Mouse (Mus musculus): Measurements from ENCODE around the gene Pard6a. TPM values are rescaled to one million over a fixed set of nuclear protein-coding genes. Genes with fewer than 3 reads are reported as not detected.

Gene Pard6a
- polyA plus RNA-seq, 2 experiments, result 17.9 to 18.4 TPM

- Histone ChIP-seq H3K9me3 (ENCODE audit: control insufficient read depth, low read length) (no peaks in the 10 kb centered on the region), H3K4me3 (replicated peaks; ENCODE audit: low read length) (no peak overlapping the region), H3K4me2 (replicated peaks; ENCODE audit: low read depth, low read length, severe bottlenecking) (no peak overlapping the region), H3K36me3 (ENCODE audit: control insufficient read depth, insufficient read depth, low read length) (no peaks in the 10 kb centered on the region), H3K4me1 (ENCODE audit: control insufficient read depth, insufficient read depth, low read length) (peaks cover 16% of the 10 kb centered on the region), H3K27me3 (ENCODE audit: control insufficient read depth, insufficient read depth, low read length) (no peaks in the 10 kb centered on the region), H3K27ac (replicated peaks; ENCODE audit: low read depth, low read length) (no peak overlapping the region), H3K9ac (ENCODE audit: low read depth, low read length, severe bottlenecking) (no peak overlapping the region)
- WGBS, result 85% methylated on average over 9 of the region's 9 CpGs
- TF ChIP-seq POLR2A (IDR thresholded peaks at IDR 0.05; ENCODE audit: borderline replicate concordance, extremely low read depth, insufficient read depth, insufficient read length), result no peak
- ATAC-seq (ENCODE audit: low FRiP score, low read depth) (no peak), DNase-seq (ENCODE audit: low spot score) (no peak)
These were observed 11.0 kb upstream of the Pard6a start for GRCm38 (mm10) chr8:105689983-105690360.

GRCm38 (mm10) chr8:105690978-105691377 lies 10.0 kb upstream of the Pard6a start:
- no peak for TF ChIP-seq POLR2A (IDR thresholded peaks at IDR 0.05; ENCODE audit: borderline replicate concordance, extremely low read depth, insufficient read depth, insufficient read length)
- Histone ChIP-seq H3K27ac (replicated peaks; ENCODE audit: low read depth, low read length) (no peak overlapping the region), H3K4me3 (replicated peaks; ENCODE audit: low read length) (no peak overlapping the region), H3K9me3 (ENCODE audit: control insufficient read depth, low read length) (no peaks in the 10 kb centered on the region), H3K4me1 (ENCODE audit: control insufficient read depth, insufficient read depth, low read length) (peaks cover 11% of the 10 kb centered on the region), H3K9ac (ENCODE audit: low read depth, low read length, severe bottlenecking) (no peak overlapping the region), H3K36me3 (ENCODE audit: control insufficient read depth, insufficient read depth, low read length) (no peaks in the 10 kb centered on the region), H3K27me3 (ENCODE audit: control insufficient read depth, insufficient read depth, low read length) (no peaks in the 10 kb centered on the region), H3K4me2 (replicated peaks; ENCODE audit: low read depth, low read length, severe bottlenecking) (no peak overlapping the region)
- ATAC-seq (ENCODE audit: low FRiP score, low read depth) (no peak), DNase-seq (ENCODE audit: low spot score) (no peak)
- 71% methylated on average over 14 of the region's 14 CpGs for WGBS

- no peak for DNase-seq (ENCODE audit: low spot score)
- no peak for TF ChIP-seq POLR2A (IDR thresholded peaks at IDR 0.05; ENCODE audit: borderline replicate concordance, extremely low read depth, insufficient read depth, insufficient read length)
- Histone ChIP-seq H3K9ac (ENCODE audit: low read depth, low read length, severe bottlenecking) (no peak overlapping the region), H3K9me3 (ENCODE audit: control insufficient read depth, low read length) (no peaks in the 10 kb centered on the region), H3K4me3 (replicated peaks; ENCODE audit: low read length) (no peak overlapping the region), H3K36me3 (ENCODE audit: control insufficient read depth, insufficient read depth, low read length) (peaks cover 14% of the 10 kb centered on the region), H3K27me3 (ENCODE audit: control insufficient read depth, insufficient read depth, low read length) (no peaks in the 10 kb centered on the region), H3K27ac (replicated peaks; ENCODE audit: low read depth, low read length) (no peak overlapping the region), H3K4me2 (replicated peaks; ENCODE audit: low read depth, low read length, severe bottlenecking) (no peak overlapping the region), H3K4me1 (ENCODE audit: control insufficient read depth, insufficient read depth, low read length) (peaks cover 11% of the 10 kb centered on the region)
- 92% methylated on average over 11 of the region's 11 CpGs for WGBS
- ATAC-seq (ENCODE audit: low FRiP score, low read depth), result no peak
These were observed 8.3 kb upstream of the Pard6a start for GRCm38 (mm10) chr8:105692449-105693182.

GRCm38 (mm10) chr8:105693648-105694047 lies 7.3 kb upstream of the Pard6a start:
- H3K4me2 ChIP-seq (replicated peaks; ENCODE audit: low read depth, low read length, severe bottlenecking), result peak overlapping the region; percentile 94
- ATAC-seq (ENCODE audit: low FRiP score, low read depth) (peak; percentile 32; the same call in 1 of the 2 replicates), DNase-seq (ENCODE audit: low spot score) (peak; percentile 45)
- no peaks in the 10 kb centered on the region for H3K27me3 ChIP-seq (ENCODE audit: control insufficient read depth, insufficient read depth, low read length)
- H3K27ac ChIP-seq (replicated peaks; ENCODE audit: low read depth, low read length), result no peak overlapping the region
- peaks cover 11% of the 10 kb centered on the region for H3K4me1 ChIP-seq (ENCODE audit: control insufficient read depth, insufficient read depth, low read length)
- H3K9me3 ChIP-seq (ENCODE audit: control insufficient read depth, low read length), result no peaks in the 10 kb centered on the region
- H3K9ac ChIP-seq (ENCODE audit: low read depth, low read length, severe bottlenecking), result peak overlapping the region; percentile 34; the same call in 1 of the 2 replicates
- H3K36me3 ChIP-seq (ENCODE audit: control insufficient read depth, insufficient read depth, low read length), result peaks cover 24% of the 10 kb centered on the region
- no peak for TF ChIP-seq POLR2A (IDR thresholded peaks at IDR 0.05; ENCODE audit: borderline replicate concordance, extremely low read depth, insufficient read depth, insufficient read length)
- 3% methylated on average over 27 of the region's 30 CpGs for WGBS
- peak overlapping the region; percentile 46 for H3K4me3 ChIP-seq (replicated peaks; ENCODE audit: low read length)

- peaks cover 27% of the 10 kb centered on the region for H3K36me3 ChIP-seq (ENCODE audit: control insufficient read depth, insufficient read depth, low read length)
- DNase-seq (ENCODE audit: low spot score) (no peak), ATAC-seq (ENCODE audit: low FRiP score, low read depth) (no peak)
- 10% methylated on average over 35 of the region's 40 CpGs for WGBS
- H3K4me1 ChIP-seq (ENCODE audit: control insufficient read depth, insufficient read depth, low read length), result peaks cover 11% of the 10 kb centered on the region
- H3K4me2 ChIP-seq (replicated peaks; ENCODE audit: low read depth, low read length, severe bottlenecking), result peak overlapping the region; percentile 94
- H3K9ac ChIP-seq (ENCODE audit: low read depth, low read length, severe bottlenecking), result peak overlapping the region; percentile 34; the same call in 1 of the 2 replicates
- no peak for TF ChIP-seq POLR2A (IDR thresholded peaks at IDR 0.05; ENCODE audit: borderline replicate concordance, extremely low read depth, insufficient read depth, insufficient read length)
- H3K27me3 ChIP-seq (ENCODE audit: control insufficient read depth, insufficient read depth, low read length), result no peaks in the 10 kb centered on the region
- H3K4me3 ChIP-seq (replicated peaks; ENCODE audit: low read length), result peak overlapping the region; percentile 46
- no peak overlapping the region for H3K27ac ChIP-seq (replicated peaks; ENCODE audit: low read depth, low read length)
- H3K9me3 ChIP-seq (ENCODE audit: control insufficient read depth, low read length), result no peaks in the 10 kb centered on the region
These were observed 6.7 kb upstream of the Pard6a start for GRCm38 (mm10) chr8:105694051-105694799.
